Mouse (Mus musculus) sigmoid colon, adult 10 weeks (tissue): Measurements from ENCODE around the gene Olfr654. TPM values are rescaled to one million over a fixed set of nuclear protein-coding genes. Genes with fewer than 3 reads are reported as not detected.

Source experiments
- polyA plus RNA-seq: library from polyadenylated mRNA; stranded (reverse); fragments of 350-450 nt; fragmentation: Illumina TruSeq; extraction: RNeasy Lipid Tissue Mini Kit (QIAGEN cat#74804); gene quantifications from one replicate; pipeline ENCODE4 v1.2.3, GENCODE M21; 2014; ENCODE audit warnings: low read depth, low replicate concordance

The Olfr654 gene
- polyA plus RNA-seq, result not detected

GRCm38 (mm10) chr7:104586725-104587124 is at the start of gene Olfr654:
Gene Olfr654, plus strand, starts transcription at chr7:104587025.

GRCm38 (mm10) chr7:104549833-104550232 is 37.0 kb upstream of the Olfr654 start, which contains the start of gene Olfr651:
Gene Olfr651, plus strand, starts transcription at chr7:104550133.

DNA sequence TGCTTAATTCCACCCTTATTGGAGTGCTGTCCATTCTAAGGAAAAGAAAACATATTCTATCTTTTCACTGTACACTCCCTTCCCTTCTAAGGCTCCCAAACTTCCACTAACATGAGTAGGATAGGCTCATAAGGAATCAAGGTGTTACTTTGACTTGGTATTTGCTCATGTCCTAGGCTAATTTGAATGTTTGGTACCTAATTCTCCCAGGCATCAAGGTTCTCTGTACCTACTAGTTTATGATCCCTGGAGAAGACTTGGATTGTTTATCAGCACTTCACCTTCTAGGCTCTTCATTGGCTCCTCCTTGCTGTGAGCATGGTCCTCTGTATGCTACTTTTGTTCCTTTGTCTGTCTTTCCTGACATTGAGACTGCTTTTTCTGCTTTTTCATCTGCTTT is 26.2 kb upstream of the Olfr654 start, which contains the start of gene Olfr652:
Gene Olfr652 (plus strand): TSS at position 301 of the 400 bp plus-strand sequence.

GRCm38 (mm10) chr7:104577014-104577413 is 9.8 kb upstream of the Olfr654 start, which contains the start of gene Olfr653:
Gene Olfr653, plus strand, starts transcription at chr7:104577314.

DNA sequence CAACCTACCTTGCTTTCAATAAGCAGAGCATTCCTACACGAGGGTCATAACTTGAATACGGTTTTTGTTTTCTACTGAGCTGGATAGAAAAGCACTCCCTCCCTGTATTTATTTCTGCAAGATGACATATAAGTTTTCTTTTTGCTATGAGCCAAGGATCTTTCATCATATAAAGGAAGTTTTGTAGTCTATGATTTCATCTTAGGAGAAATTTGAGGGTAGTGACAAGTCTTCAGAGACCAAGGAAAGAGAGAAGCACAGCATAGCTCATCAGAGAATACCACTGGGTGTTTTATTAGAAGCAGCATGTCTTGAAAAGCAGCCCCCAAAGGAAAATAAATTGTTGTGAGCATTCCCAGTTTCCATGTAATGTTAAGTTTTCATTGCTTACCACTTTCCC is 14.9 kb downstream of the Olfr654 start, which contains the start of gene Olfr655:
Gene Olfr655 (minus strand): TSS at position 101 of the 400 bp plus-strand sequence.

GRCm38 (mm10) chr7:104613655-104614054 is 26.8 kb downstream of the Olfr654 start, which contains the start of gene Olfr656:
Gene Olfr656, plus strand, starts transcription at chr7:104613955.

DNA sequence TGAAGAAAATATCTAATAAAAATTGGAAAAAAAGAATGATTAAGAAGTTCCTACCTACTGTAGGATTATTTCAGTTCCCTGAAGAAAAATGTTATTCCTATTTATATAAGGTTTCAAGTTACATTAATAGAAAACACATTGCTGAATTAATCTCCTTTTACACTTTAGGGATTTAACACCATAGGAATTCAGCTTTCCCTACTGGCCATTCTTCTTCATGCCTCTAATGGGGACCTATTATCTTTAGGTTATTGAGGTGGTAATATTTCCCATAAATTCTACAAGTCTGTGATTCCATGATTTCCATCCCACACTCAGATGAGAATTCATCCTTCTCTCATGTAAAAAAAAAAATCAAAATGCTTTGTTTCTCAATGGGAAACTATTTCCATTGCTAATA is 37.7 kb downstream of the Olfr654 start, which contains the start of gene Olfr657:
Gene Olfr657 (plus strand): TSS at position 301 of the 400 bp plus-strand sequence.

Other genes starting within 250 kb of the Olfr654 start
- 70.1 TPM for gene Trim12c, start 233.7 kb upstream of the Olfr654 start, polyA plus RNA-seq
- gene Trim30b, start 217.1 kb upstream of the Olfr654 start, polyA plus RNA-seq, result 3.2 TPM
- gene Trim30c, start 186.2 kb upstream of the Olfr654 start, polyA plus RNA-seq, result 0.76 TPM
- 47.4 TPM for gene Trim30a, start 121.8 kb upstream of the Olfr654 start, polyA plus RNA-seq
- gene Trim30d, start 79.2 kb upstream of the Olfr654 start, polyA plus RNA-seq, result 112 TPM
- not detected for gene Olfr651, start 36.9 kb upstream of the Olfr654 start, polyA plus RNA-seq
- not detected for gene Olfr652, start 26.1 kb upstream of the Olfr654 start, polyA plus RNA-seq
- not detected for gene Olfr653, start 9.7 kb upstream of the Olfr654 start, polyA plus RNA-seq
- gene Olfr655, start 14.8 kb downstream of the Olfr654 start, polyA plus RNA-seq, result not detected
- gene Olfr656, start 26.9 kb downstream of the Olfr654 start, polyA plus RNA-seq, result not detected
- not detected for gene Olfr657, start 37.8 kb downstream of the Olfr654 start, polyA plus RNA-seq
- 0.38 TPM for gene Olfr658, start 60.3 kb downstream of the Olfr654 start, polyA plus RNA-seq
- not detected for gene Olfr659, start 79.7 kb downstream of the Olfr654 start, polyA plus RNA-seq
- not detected for gene Olfr661, start 99.5 kb downstream of the Olfr654 start, polyA plus RNA-seq
- not detected for gene Usp17le, start 190.4 kb downstream of the Olfr654 start, polyA plus RNA-seq